Mouse (Mus musculus) T-helper 2 cell (primary cell): ENCODE data around the gene Hsf4.

Experiments used
- in situ Hi-C: fragments of 300-600 bp; cut with MboI, MseI; formaldehyde crosslinking; loops from one replicate; pipeline ENCODE4 v1.15.1; 2025; ENCODE audit warnings: high pct_unique_total_duplicates

The Hsf4 gene

DNA sequence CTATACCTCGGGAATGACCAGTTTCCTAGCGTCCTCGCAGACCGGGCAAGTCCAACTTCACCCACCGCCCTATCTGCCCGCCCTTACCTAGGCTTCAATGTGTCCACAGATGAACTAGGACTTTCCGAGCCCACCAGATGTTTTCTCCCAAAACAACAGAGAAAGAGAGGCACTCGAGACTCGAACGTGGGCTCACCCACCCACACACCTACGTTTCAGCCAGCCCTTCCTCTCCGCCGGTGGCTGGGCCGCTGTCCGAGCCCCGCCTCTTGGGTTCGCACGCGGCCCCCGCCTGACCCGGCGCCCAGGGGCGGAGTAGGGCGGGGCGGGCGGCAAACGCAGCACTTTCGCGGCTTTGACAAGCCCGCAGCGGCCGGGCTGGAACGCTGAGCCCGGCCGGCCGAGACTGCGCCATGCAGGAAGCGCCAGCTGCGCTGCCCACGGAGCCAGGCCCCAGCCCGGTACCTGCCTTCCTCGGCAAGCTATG, at the start of gene Hsf4:
Hsf4 (plus strand) TSS at position 341 of the 487 bp plus-strand sequence.
- in situ Hi-C loops, result no loop called here

DNA sequence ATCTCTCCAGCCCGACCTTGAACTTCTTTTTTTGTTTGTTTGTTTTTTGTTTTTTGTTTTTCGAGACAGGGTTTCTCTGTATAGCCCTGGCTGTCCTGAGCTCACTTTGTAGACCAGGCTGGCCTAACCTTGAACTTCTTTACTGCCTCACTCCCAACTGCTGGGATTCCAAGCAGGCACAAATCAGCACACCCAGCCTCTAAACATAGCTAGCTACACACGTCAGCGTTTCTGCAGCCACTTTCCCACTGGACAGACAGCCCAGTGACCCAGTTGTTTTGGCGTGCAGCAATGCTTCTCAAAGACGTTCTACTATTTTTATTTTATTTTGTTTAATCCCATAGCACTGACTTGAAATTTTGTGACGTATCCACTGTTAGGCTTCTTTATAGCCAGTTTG, 45.8 kb upstream of the Hsf4 start:
- in situ Hi-C loops, result no loop called here

DNA sequence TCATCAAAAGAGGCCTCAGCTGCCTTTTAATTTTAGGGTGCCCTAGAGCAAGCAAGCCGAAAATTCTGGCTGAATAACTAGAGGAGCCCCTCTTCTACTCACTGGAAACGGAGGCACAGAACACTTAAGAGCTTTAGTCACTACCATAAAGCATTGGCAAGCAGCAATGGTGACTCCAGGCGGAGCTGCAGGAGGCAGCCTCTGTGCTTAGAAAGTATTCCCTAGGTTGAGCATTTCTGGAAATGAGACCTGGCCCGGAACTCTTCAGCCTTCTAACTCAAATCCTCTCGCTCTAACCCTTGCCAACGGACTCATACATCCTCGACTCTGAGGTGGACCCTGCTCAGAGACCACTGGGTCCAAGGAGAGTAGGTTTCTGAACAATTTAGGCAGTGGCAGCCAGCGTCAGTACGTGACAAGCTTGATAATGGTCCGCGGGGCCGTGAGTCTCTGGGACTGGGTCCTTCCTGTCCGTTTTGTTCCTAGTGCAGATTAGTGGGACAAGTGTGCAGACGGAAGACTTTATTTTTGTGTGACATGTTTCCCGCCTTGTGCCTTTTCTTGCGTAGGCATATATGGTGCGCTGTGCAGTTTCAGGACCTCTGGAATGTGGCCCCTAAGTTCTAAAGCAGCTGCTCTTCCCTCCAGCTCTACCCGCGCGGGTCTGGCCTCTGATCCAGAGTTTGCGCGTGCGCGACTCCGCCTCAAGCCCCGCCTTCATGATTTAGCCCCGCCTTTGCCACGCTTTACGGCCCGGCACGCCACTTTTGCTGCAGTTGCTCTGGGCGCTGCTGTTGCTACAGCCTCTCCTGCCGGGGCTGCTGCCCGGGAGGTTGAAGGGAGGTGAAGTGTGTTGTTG, 45.0 kb upstream of the Hsf4 start, which contains the start of gene D230025D16Rik:
D230025D16Rik (plus strand) TSS at position 733 of the 859 bp plus-strand sequence.
- in situ Hi-C loops, result loop anchor here (5.0 kb wide), 1 partner anchor 52 kb away; the partner anchor contains the start of gene Cbfb

DNA sequence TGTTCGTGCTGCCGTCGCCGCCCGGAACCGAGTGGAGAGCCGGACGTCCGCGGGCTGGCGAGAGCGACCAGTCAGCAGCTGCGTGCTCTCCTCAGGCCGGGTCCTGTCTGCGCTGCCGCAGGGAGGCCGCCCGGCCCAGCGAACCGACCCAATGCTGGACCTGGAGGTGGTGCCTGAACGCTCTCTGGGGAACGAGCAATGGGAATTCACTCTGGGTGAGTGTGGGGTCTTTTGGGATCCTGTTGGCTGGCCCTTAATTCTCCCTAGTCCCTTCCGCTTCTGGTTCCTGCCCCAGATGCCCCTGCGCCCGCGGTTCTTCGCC, 44.4 kb upstream of the Hsf4 start:
- in situ Hi-C loops, result loop anchor here (5.0 kb wide), 1 partner anchor 53 kb away; the partner anchor contains the start of gene Cbfb

DNA sequence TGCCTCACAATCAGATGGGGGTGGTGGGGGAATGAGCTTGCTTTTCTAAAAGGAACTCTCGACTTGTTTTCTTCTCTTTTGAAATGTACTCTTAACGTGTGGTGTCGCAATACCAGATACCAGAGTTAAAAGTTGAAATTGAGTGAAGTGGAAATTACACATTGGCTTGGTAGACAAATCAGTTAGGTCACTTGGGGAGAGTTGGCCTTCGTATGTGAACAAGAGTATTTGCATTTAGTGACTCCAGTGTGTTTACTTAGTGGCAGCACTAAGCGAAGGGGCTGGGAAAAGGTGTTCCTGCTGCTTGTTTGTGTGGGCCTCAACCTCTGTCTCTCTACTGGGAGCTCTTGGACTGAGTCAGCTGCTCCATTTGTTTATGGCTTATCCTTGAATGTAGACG, 43.7 kb upstream of the Hsf4 start:
- in situ Hi-C loops, result loop anchor here (5.0 kb wide), 1 partner anchor 54 kb away; the partner anchor contains the start of gene Cbfb

DNA sequence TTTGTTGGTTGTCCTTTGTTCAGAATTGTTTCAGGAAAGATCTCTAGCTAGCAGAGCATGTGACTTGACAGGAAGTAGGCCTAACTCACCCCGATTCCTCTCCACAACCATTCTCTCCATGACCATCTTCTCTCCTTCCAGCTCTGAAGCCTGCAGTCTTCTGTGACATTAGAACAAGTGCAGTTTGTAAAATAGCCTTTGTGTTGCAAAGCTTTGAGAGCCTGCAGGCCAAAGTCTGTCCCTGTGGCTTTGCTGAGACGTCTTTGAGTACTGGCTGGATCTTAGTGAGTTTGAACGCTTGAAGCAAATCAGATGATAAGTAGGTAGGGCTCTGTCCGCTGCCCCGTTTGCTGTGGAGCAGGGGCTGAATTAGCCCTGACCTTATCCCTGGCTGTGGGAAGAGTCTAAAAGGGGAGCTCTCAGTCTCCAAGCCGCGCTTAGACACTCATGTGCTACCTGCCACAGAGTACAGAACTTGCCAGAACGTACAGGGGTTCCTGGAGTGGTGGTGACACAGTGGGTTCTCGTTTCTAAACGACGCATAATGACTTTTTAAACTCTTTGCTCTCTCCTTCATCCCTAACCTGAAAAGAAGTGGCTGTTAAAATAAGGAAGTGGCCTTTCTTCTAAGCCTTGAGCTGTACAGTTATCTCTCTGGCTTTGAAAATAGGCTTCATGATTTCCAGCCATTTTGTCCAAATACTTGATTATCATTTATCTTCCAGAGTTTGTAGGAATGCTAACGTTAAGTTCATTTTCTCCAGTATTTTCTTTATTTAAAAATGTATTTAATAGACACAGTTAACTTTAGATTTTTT, 37.9 kb upstream of the Hsf4 start:
- in situ Hi-C loops, result loop anchor here (10.0 kb wide), 1 partner anchor 567 kb away; no protein-coding TSS in a partner anchor

DNA sequence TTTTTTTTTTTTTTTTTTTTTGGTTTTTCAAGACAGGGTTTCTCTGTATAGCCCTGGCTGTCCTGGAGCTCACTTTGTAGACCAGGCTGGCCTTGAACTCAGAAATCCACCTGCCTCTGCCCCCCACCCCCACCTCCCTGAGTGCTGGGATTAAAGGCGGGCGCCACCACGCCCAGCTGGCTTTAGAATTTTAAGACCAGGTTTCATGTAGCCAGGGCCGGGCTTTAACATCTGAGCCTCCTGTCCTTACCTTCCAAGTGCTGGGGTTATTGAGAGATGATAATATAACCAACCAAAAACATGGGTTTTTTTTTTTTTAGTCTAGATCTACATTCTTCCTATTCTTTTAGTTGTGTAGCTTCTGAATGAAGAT, 37.3 kb upstream of the Hsf4 start:
- in situ Hi-C loops, result loop anchor here (10.0 kb wide), 1 partner anchor 568 kb away; no protein-coding TSS in a partner anchor

DNA sequence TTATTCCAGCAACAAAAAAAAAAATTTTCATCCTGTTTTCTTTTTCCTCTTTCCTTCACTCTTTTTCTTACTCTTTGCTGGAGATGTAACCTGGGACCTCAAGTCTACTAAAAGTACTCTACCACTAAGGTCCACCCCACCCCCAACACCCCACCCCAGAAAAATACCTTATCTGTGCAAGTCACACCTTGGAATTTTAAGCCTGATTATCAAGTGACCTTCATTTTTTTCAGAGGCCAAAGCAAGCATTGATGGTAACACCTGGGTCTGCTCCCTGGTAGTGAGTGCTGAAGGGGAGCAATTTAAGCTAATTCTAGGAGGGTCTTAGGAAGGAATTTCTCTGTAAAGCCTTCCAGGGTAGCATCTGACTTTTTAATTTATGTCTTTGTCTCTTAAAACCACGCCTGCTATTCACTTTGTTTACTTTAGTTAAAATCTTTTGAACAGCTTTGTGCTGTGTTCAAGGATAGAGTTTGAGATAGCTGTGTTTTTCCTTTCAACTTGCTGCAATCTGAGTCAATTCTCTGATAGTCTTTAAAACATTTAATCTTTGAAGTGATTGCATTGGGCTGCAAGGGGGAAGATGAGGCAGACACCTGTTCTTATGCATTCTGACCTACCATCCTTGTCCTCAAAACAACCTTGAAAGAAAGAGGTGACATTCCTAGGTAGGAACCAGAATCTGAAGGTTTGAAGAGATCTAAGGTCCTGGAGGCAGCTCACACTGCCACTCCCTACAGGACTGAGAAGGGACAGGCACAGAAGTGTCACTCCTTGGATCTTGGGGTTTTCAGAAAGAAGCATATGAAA, 36.3 kb upstream of the Hsf4 start:
- in situ Hi-C loops, result loop anchor here (10.0 kb wide), 1 partner anchor 569 kb away; no protein-coding TSS in a partner anchor

DNA sequence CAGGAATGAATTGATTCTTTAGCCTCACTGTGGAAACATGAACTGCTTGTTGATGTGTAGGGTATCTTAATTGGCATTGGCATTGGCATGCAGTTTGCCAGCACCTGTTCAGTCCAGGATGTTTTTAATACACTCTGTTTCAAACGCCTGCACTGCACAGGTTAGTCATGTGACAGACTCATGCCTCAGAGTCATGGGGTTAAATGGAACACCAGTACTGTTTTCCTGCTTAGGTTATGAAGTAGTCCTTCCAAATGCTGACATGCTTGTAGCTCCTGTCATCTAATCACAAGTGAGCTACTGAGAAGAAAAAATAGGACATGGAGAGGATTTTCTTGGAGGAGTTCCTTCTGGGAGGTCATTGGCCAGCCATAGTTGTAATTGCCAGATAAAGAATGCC, 34.4 kb upstream of the Hsf4 start:
- in situ Hi-C loops, result loop anchor here (10.0 kb wide), 1 partner anchor 570 kb away; no protein-coding TSS in a partner anchor

DNA sequence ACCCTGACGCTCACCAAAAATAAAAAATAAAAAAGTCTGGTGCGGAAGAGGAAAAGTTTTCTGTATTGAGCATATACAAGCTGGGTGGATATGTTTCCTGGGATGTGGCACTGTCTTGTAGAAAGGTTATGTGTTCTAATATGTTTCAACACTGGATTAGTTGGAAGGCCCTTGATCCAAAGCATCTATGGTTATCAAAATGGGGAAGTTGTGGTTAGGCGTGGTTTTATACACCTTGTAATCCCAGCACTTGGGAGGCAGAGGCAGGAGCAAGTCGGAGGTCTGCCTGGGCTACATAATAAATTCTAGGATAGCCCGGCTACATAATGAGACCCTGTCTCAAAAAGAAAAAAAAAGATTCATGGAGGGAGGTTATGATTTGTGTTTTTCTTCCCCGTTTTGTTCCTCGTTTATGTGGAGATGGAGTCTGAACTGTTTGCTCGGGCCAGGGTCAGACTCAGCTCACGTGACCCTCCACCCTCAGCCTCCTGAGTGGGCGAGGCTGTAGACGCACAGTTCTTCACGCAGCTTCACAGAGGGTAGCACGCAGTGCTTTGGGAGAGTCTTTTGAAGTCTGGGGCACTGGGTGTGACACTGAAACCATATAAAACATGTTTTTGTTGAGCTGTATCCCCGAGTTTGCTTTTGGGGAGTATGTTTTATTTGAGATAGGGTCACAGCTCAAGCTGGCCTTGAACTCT, 32.0 kb upstream of the Hsf4 start:
- in situ Hi-C loops, result loop anchor here (10.0 kb wide), 1 partner anchor 573 kb away; no protein-coding TSS in a partner anchor

DNA sequence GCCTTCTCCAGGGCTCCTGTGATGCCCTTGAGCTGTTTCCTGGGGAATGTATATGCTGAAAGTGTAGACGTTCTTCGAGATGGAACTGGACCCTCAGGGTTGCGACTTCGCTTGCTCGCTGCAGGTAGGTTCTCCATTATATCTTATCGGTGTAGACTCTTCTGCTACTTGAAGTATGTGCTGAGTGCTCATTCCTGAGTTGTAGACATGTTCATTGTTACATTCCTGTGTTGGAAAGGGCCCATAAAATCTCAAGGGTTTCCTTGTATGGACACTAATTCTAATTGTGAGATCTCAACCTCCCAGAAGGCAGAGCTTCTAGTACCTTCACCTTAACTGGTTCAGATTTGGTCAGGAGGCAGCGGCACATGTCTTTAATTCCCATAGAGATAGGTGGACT, 28.6 kb upstream of the Hsf4 start:
- in situ Hi-C loops, result no loop called here

DNA sequence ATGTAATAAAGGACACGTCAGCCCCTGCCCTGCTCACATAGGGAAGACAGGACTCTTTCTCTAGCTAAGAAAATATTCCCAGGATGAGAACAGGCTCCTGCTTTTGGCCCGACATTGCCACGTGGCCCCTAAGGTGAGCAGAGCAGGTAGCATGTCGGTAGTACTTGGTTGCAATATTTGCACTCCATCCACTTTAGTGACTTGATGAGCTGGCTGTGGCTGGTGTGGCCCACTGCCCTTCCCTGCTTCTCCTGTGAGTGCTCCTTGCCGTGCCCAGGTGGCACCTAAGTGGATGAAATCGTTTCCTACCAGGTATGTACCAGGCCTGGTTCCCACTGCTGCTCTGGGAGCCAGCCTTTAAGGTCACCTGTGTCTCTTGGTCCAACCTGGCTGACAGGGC, 17.6 kb upstream of the Hsf4 start:
- in situ Hi-C loops, result no loop called here

DNA sequence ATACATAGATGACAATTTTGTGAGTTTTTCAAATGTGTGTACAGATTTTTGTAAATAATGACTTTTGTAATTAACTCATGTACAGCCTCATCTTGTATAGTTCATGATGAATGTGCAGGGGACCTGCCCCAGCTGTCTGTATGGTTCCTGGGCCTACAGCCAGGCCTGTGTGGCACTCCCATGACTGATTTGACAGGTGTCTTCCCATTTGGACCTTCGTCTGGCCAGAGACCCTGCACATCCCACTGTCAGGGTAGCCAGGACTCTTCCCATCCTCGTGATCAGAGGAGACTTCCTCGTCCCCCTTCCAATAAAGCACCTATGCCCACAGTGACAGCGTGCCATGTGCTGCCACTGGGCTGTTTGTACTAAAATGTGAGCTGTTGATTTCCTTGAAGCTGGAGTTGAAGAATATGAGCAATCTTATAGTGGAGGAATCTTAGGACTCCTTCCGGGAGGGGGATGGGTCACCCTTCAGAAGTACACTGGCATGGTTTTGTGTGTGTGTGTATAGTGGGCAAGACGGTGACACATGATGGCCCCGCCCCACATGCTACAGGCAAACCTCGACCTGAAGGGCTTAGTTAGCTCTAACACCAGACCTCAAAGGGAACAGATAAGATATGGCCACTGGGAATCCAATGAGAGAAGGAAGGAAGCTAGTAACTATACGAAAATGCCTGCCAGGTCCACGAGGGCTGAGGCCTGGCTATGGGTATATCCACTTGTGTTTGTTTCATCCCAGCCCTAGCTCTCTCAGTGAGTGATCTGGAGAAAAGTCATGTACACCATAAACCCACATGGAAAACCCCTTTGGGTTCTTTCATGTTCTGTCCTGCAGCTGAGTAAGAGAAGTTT, 16.7 kb upstream of the Hsf4 start:
- in situ Hi-C loops, result no loop called here

DNA sequence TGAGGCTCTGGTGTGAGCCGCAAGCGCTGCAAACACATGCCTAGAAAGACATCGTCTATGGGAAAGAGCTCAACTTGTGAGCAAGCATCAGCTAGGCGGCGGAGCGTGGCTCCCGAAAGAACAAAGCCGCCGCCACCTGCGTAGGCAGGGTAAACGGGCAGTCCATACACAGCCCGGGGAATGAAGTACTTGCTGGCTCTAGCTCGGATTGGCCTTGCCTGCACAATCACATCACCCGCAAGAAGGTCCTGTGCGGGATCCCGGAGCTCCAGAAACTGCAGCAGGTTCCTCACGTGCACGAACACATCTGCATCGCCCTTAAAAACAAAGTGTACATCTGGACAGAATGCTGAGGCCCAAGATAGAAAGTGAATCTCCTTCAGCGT, 15.8 kb upstream of the Hsf4 start:
- in situ Hi-C loops, result no loop called here

DNA sequence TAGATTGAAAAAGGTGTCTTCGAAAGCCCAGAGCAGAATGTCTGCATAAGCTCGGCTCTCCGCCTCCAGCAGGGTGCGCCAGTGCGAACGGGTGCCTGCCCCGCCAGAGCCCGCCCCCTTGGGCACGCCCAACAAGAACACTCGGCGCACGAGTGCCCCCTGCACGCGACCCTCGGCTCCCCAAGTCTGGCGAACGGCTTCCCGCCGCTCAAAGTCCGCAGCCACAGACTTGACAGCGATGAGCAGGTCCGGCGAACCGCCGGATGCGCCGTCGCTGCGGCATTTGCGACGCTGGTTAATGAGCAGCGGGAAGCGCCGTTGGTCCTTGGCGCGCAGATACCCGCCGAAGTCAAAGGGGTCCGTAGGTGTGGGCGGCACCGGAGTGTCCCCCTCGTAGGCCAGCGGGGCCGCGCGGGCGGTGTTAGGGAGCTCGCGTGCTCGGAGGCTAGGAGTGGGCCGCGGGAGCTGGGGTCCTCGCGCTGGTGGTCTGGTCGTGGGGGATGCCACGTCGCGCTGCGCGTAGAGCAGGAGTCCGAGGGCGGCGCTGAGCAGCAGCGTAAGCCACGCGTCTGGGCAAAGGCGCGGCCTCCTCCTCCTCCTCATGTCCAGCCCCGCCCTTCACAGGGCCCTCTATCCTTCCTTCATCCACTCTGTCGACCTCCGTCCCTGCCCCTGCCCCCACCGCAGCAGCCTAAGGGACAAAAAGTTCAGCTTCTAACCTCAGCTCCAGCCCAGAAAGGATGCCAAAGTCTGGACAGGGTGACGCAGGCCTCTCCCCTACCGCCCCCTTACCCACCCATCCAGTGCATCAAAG, 15.2 kb upstream of the Hsf4 start:
- in situ Hi-C loops, result no loop called here

DNA sequence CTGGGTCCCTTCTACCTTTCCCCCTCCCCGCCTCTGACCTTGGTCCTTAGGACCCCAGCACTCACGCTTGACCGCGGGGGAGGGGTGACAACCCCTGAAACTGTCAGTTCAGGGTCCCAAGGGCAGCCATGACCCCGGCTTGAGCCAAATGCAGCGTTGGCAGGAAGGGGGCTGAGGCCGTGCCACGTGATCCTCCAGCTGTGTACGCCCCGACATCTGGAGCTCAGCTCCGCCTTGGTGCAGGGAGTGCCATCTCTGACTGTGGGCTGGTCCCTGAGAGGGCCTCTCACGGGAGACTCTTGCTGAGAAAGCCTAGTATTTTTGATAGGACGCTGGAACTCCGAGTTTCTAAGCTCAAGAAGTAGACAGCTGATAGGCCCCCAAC, 14.6 kb upstream of the Hsf4 start, which contains the start of gene B3gnt9:
B3gnt9 (minus strand) TSS at position 188 of the 385 bp plus-strand sequence.
- in situ Hi-C loops, result no loop called here

DNA sequence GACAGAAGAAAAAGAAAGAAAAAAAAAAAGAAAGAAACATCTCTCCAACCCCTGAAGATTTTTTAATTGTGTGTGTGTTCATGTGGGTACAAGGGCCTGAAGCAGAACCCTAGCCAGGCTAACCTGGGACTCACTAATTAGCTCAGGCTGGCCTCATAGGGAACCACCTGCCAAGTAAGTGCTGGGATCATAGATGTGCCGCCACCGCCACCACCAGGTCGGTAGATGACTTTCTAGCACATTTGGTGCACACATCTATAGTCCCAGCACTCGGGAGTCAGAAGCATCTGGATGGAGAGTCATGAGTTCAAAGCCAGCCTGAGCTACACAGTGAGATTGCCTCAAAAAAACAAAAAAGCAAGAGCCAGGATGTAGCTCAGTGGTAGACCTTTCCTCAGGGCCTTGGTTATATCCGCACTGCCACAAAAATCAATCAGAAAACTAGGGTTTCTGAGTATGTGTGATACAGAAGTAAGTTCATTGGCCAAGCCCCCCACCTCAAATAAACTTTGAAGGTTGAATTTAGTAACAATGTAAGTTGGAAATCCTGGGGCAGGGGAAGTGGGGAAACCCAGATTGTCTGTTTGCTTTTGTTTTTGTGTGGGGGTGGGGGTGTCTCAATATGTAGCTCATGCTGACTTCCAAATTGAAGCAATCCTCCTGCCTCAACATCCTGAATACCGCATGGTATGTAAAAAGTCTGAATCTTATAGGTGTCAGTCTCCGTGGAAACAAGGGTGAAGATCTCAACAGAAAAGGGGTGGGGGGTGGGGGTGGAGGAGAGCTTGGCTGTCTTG, 12.1 kb upstream of the Hsf4 start:
- in situ Hi-C loops, result no loop called here
